Mouse (Mus musculus): ENCODE measurements around the gene Fn3k. TPM values are rescaled to one million over a fixed set of nuclear protein-coding genes. Genes with fewer than 3 reads are reported as not detected.

The Fn3k gene
- 159 and 182 TPM in 2 replicates for total RNA-seq (2015; ENCODE audit: low replicate concordance)
- total RNA-seq (2017; ENCODE audit: low replicate concordance): 220 and 265 TPM in 2 replicates

DNA sequence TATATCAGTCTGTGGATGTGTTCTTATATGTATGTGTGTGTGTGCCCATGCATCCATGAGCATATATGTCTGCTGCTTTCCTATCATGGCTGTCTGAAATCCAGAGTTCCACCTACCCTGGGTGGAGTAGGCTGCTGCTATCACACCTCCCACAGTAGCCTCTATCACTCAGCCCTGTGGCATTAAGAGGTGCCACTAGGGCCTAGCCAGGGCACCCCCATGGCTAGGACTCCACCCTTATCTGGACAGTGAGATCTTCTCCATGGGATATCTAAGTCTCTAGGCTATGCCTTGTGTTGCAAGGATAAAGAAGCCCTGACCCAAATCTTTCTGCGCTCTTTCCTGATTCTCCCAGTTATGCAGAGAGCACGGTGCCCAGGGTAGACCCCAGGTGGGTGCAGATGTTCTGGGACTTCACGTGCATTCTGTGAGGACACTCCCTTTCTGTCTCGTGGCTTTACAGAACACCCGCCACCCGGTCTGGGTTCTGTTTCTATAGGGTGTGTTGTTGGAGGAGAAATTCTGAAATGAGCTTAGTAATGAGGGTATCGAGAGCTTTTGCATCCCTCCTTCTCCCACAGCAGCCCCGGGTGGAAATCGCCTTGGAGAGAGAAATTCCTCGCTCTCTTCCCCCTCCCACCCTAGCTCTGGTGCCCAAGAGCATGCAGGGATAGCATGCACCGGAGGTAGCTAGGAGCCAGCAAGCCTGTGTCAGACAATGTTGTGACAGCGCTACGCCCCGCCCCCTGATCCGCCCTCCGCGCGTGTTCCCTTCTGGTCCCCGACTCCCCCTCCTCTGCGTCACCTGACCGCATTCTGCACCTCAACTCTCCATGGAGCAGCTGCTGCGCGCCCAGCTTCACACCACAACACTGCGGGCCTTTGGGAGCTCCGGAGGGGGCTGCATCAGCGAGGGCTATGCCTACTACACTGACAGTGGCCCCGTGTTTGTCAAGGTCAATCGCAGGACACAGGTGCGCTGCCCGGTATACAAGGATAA lies at the start of gene Fn3k:
Gene Fn3k (plus strand): TSS at position 758 of the 1,000 bp plus-strand sequence.
- ATAC-seq (replicated peaks; ENCODE audit: low FRiP score, poor library complexity, severe bottlenecking): peak; percentile 70

DNA sequence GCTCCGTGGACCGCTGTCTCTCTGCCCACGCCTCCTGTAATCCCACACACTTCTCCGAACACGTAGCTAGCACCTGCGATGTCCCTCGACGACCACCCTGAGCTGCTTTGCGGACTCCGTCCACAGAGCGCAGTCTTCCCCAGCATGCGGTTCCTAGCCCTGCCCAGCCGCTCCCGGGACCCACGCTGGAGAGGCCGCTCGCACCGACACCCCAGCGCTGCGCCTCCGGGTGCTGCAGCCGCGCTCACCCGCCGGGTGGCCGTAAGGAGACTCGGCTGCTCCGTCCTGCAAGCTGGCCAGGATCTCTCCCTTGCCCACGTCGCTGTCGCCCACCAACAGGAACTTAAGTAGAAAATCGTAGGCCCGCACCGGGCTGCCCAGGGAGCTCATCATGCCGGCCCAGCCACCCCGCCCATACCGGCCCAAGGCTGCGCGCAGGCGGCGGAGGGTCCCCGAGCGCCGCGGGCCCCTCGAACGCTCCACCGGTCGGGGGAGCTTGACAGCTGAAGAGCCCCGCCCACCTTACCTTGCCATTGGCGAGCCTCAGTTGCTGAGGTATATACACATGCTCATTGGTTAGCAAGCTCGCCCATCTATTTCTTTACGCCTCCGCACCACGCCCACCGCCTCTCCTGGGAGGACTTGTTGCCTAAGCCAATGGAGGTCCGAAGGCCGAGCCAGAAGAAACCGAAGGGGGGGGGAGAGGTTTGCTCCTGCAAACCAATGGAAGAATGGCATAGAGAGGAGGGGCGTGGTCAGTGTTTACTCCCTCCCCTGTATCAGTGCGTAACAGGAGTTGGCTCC lies 46.8 kb upstream of the Fn3k start, which contains the start of gene Rab40b:
Gene Rab40b (minus strand): TSS at position 502 of the 804 bp plus-strand sequence.
- peak; percentile 96 for ATAC-seq (replicated peaks; ENCODE audit: low FRiP score, poor library complexity, severe bottlenecking)

DNA sequence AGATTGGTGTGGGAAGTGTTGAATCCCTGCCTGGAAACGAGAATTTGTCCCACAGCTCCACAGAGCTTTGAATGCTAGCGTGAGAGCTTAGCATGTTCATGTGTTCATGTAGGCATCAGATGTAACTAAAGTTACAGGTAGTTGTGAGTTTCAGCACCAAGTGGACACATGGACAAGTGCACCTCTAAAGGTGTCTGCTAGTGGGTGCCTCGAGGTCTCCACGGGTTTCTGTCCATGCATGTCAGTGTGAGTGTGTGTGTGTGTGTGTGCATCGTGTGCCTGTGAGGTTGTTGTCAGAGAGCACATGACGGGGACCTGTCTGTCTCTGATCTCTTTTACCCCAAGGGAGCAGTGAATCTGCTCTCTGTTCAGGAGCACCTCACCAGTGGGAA lies 46.2 kb upstream of the Fn3k start:
- peak; percentile 34 for ATAC-seq (replicated peaks; ENCODE audit: low FRiP score, poor library complexity, severe bottlenecking)

DNA sequence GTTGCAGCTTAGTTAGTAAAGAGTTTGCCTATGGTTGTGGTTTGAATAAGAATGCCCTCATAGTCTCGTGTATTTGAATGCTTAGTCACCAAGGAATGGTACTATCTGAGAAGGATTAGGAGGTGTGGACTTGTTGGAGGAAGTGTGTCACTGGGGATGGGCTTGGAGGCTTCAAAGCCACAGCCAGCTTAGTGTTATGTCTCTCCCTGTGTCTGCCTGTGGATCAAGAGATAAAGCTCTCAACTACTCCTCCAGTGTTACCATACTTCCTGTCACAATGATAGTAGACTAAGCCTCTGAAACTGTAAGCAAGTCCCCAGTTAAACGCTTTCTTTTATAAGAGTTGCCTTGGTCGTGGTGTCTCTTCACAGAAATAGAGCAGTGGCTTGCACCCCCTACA lies 43.9 kb upstream of the Fn3k start:
- no peak for ATAC-seq (replicated peaks; ENCODE audit: low FRiP score, poor library complexity, severe bottlenecking)

DNA sequence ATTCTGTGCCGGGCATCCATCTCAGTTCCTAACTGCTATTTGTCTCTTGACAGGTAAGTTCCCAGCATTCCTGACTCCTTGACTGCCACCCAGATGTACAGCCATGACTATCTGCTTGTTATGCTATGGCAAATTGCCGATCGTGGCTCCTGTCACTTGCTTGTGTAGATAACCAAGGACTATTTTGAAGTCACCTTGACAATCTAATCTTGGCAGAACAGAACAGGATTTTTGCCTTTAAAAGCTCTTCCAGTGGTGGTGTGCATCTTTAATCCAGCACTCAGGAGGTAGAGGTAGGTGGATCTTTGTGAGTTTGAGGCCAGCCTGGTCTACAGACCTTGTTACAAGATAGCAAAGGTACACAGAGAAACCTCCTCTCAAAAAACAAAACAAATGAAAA lies 42.3 kb upstream of the Fn3k start:
- ATAC-seq (replicated peaks; ENCODE audit: low FRiP score, poor library complexity, severe bottlenecking): no peak

DNA sequence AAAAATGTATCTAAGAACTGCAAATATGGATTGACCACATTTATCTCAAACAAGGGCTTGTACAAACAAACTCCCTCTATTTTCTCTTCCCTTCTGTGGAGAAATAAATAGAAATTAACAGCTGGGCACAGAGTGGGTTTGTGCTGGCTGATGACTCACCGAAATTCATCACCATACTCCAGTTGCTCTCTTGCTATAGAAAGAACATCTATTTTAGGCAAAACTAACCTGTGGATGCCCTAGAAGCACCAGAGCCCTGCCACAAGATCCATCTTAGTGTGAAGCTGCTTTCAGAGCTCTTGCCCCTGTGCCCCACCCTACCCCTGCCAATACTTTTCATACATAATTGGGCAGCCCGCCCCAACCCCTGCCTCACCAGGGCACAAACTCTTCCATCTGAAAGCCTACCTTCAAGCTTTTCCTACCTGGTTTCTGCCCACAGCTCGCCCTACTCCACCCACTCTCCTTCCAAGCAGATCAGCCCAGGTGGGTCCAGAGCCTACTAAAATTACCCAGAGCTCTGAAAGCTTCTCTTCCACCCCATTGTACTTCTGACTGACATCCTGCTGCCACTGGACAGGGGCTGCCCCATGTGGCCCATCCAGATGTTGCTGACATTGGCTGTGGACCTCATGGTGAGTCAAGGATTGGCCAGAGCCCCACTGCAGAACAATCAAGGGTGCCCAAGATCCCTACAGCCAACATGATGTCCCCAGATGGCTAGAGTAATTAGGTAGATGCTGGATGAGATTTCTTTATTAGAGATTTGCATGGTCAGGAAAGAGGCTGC lies 27.2 kb upstream of the Fn3k start:
- ATAC-seq (replicated peaks; ENCODE audit: low FRiP score, poor library complexity, severe bottlenecking): no peak

DNA sequence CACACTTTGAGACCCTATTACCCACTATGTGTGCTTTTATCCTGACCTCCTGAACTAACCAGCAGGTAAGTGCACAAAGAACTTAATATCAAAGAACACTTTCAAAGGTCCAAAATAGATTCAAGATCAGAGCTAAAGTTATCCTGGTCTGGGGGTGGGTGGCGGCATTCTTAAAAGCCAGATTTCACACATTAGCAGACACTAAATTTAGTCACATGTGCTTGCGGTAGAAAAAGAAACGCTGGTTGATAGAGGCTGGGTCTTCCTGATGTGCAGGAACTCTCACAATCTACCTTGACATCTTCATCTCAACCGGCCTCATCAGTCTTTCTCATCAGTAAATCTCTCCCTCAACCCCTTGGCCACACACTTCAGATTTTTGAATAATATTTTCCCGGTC lies 20.0 kb upstream of the Fn3k start:
- ATAC-seq (replicated peaks; ENCODE audit: low FRiP score, poor library complexity, severe bottlenecking): no peak

DNA sequence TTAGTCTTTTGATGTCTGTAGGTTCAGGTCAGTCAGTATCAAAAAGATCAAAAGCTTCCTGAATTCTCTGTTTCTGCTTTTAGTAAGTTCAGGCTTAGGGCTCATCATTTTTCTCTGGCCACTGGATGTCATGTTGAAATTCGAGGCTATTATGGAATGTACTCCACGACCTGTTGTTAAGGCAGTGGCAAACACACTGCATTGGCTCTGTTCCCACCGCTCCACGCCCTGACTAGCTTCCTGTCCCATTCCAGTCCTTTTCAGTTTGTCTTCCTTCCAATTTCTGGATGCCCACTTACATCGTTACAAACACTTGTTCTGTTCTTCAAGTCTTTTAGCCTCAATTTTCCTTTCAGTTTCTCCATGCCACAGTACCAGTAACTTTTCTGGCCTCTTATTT lies 19.4 kb upstream of the Fn3k start:
- ATAC-seq (replicated peaks; ENCODE audit: low FRiP score, poor library complexity, severe bottlenecking): no peak

DNA sequence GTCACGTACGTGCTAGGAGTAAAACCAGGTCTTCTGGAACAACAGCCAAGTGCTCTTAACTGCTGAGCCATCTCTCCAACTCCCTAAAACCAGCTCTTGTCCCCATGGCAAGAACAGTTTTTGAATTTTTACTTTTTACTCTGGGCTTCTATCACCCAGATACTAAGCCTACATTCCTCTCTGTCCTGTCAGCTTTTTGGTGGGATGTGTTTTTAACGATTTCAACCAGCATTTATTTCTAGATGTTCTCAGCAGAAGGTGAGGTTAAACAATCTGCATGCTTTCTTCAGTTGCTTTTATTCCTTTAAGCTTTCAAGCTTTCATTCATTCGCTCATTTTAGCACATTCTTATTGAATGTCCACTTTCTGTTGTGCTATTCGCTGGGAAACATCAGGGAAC lies 16.7 kb upstream of the Fn3k start:
- ATAC-seq (replicated peaks; ENCODE audit: low FRiP score, poor library complexity, severe bottlenecking): no peak

DNA sequence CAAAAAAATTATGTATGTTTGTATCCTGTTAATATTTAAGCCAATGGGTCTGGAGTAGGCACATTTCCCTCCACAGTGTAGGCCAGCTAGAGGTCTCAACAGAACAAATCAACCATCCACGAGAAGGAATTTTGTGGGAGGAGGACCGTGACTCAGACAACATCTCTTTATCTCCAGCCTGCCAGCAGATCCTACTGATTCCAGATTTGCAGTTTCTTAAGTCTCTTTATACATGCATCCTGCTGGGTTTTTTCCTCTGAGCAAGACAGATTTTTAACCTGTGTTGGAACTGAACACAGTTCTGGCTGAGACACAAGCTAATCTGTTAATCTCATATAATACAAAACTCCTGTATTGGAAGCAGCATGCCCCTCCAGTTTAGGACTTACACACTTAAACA lies 15.8 kb upstream of the Fn3k start:
- no peak for ATAC-seq (replicated peaks; ENCODE audit: low FRiP score, poor library complexity, severe bottlenecking)

DNA sequence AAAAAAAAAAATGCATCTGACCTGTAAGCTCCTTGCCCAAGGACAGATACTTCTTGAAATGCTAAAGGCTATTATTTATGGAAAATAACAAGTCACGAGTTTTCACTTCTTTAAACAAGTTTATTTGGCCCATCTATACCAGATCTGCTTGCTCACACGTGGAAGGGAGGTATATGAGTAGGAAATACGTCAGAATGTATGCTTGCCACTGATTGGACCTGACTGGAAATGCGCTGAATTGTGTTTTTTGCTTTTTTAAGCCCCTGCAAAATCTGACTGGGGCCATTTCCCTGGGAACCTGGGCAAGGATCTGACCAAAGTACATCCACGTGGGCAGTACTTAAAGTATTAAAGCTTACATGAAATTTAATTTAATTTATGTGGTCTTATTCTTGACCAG lies 14.3 kb upstream of the Fn3k start:
- no peak for ATAC-seq (replicated peaks; ENCODE audit: low FRiP score, poor library complexity, severe bottlenecking)

DNA sequence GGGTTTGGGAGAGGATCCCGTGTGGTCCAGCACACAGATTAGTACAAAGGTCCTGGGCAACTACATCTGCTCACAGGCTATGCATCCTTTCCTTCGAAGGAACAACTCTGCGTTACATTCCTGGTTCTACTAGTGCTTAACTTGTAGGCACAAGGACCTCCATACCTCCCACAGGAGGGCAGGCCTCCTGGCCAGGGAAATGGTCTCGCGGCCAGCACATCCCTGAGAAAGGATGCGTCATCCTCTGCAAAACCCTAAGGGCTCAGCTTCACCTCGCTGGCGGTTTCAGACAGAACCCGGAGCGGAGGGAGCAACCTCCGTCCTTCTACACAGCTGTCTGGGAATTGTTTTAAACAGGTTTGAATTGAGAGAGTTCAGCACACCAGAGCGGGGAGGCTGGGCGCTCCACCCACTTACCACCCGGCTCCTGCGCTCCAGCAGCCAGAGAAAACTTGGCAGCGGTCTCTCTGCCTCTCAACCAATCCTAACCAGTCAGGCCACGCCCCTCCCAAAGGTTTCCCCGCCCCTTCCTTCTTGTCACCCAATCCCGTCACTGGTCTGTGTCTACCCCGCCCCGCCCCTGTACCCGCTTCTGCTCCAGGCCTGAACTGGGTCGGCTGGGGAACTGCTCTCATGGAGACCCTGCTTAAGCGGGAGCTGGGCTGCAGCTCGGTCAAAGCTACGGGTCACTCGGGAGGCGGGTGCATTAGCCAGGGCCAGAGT lies 13.7 kb upstream of the Fn3k start, which contains the start of gene Fn3krp:
Gene Fn3krp (plus strand): TSS at position 572 of the 723 bp plus-strand sequence.
- ATAC-seq (replicated peaks; ENCODE audit: low FRiP score, poor library complexity, severe bottlenecking): peak; percentile 91

DNA sequence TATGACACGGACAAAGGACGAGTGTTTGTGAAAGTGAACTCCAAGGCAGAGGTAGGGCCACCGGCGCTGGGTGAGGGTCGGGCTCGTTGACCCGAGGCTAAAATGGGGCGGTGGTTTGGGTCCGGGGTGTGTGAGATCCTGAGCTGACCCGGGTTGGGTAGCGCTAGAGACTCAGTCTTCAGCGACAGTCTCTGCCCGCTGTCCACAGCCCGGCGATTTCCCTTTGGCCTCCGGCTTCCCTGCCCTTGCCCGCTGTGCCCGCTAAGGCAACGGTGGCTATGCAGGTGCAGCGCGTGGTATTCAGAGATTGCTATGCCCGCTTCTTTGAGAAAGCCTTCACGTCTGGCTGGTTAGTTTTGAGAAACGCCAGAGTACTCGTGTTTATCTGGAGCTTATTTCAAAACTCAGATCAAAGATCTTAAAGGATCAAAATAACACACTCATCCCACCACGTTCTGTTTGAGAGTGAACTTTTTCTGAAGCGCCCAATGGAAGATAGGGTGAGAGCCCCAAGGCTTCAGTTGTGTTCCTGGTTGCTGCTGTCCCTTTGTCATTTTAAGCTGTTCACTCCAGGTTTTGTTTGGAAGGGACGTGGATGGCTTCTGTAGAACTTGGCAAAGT lies 13.1 kb upstream of the Fn3k start:
- ATAC-seq (replicated peaks; ENCODE audit: low FRiP score, poor library complexity, severe bottlenecking): peak; percentile 60

DNA sequence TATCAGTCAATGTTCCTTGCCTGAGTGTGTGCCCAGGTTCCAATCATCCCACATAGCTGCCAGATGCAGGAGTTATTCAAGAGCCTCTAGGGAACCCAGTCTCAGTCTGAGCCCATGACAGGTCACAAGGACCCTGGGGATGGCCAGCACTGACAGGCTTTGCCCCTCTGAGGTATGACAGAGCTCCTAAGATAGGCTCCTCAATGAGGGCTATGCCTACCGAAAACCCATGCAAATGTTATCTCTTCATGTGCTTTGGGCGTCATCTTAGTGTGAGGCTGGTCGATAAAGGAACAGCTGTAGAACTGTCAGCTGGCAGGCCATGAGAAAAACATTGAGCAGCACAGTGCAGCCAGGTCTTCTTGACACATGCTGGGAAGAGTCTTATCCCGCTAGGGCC lies 1.3 kb upstream of the Fn3k start:
- peak; percentile 64 for ATAC-seq (replicated peaks; ENCODE audit: low FRiP score, poor library complexity, severe bottlenecking)

DNA sequence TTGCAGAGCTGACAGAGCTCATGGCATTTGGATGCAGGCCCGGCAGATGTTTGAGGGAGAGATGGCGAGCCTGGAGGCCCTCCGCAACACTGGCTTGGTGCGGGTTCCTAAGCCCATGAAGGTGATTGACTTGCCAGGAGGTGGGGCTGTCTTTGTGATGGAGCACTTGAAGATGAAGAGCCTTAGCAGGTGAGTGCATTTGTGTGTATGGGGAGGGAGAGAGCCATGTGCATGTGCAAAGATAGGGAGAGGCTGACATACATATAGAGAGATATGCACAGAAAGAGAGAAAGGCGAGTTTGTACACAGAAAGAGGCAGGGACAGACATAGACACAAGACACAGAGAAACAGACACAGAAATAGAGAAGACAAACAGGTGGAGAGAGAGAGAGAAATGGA lies 2.5 kb downstream of the Fn3k start:
- peak; percentile 25 for ATAC-seq (replicated peaks; ENCODE audit: low FRiP score, poor library complexity, severe bottlenecking)

DNA sequence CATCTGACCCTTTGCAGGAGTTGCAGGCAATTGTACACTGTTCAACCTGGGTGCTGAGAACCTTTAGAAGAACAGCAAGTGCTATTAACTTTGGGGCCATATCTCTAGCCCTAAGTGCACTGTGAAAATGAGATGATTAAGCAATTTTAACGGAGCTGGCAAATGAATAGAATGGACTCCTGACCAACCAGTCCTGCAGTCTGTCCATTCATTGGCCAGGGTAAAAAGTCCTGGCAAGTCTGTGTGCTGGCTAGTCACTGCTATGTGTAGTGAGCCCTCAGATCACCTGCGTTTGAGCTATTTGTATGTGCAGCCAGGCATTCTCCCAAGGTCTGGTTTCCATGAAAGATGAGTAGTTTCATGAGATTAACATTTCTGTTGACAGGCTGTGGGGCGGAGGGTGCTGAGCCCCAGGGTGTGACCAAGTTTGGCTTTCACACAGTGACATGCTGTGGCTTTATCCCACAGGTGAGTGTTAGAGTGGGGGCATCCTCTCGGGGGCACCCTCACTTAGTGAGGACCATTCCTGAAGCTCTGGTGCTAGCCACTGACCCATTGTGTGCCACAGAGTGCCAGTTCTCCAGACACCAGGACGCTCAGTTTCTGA lies 5.1 kb downstream of the Fn3k start:
- ATAC-seq (replicated peaks; ENCODE audit: low FRiP score, poor library complexity, severe bottlenecking): no peak

DNA sequence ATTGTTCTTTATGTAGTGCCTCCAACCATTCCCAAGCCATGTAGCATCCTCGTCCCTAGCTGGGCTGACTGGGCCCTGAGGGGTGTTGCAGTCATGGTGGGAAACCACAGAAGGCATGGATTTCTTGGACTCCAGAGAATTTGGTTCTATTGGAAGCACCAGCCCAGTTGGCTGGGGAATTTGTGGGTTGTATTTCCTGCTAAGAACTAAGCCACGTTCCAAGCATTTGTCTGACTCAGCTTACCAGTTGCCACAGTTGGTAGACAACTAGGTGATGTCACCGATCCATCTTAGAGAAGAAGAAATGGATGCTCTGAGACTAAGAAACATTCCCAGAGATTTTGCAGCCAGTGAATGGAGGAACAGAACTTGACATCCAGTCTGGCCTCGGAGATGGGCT lies 6.9 kb downstream of the Fn3k start:
- no peak for ATAC-seq (replicated peaks; ENCODE audit: low FRiP score, poor library complexity, severe bottlenecking)

DNA sequence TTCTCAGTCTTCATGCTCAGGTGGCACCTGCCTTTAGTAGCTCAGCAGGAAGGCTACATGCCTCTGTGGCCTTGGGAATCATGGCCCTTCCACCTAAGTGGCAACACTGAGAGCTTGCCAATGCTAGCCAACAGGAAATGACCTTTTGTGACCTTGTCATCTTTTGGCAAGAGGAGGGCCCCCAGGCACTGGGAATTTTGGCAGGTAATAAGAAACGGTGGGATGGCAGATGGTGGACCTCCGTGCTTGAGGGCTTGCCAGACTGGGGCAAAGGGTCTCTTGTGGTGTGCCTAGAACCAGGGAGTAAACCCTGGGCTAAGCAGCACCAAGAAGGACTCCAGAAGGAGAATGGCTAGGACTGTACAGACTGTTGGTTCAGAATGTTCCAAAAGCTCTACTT lies 7.4 kb downstream of the Fn3k start:
- ATAC-seq (replicated peaks; ENCODE audit: low FRiP score, poor library complexity, severe bottlenecking): no peak
